Mouse (Mus musculus): ENCODE measurements around the gene Mrps23. TPM values are rescaled to one million over a fixed set of nuclear protein-coding genes. Genes with fewer than 3 reads are reported as not detected.
"Not testable (repeated sequence)": the region's sequence is repeated elsewhere in the genome, so short reads cannot be mapped to it uniquely, and the experiment has no call there.

The Mrps23 gene
- polyA plus RNA-seq, 1 experiment from 2014 or later, result 74.1 TPM

DNA sequence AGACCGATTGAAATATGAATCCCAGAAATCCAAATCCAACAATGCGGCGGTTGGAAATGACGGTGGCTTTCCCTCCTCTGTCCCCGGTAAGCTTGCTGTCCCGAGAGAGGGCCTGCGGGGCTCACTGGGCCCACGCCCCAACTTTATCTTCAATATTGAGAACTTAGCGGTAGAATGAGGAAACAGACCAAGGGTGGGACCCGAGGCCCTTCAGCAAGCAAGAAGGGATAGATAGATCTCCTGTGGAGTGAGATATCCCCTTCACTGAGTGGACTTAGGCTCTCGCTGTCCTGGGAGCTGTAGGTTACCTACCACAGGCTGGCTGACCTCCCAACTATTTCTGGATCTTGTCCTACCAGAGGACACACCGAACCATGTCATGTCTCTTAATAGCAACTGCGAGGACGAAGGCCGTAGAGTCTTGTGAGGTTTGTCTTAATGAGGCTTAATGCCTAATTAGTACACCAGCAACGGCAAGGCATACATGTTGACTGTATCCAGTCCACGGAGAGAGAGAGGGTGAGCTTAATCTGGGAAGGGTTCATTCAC, 19.5 kb upstream of the Mrps23 start:
- H3K9me3 ChIP-seq, result no peaks in the 10 kb centered on the region
- DNase-seq (ENCODE audit: low spot score), result no peak
- H3K4me3 ChIP-seq, result no peak overlapping the region
- H3K27me3 ChIP-seq (ENCODE audit: insufficient read depth, poor library complexity, severe bottlenecking), result peaks cover 17% of the 10 kb centered on the region
- peaks cover 34% of the 10 kb centered on the region for H3K36me3 ChIP-seq
- WGBS, result 92% methylated on average over 17 of the region's 17 CpGs
- peaks cover 72% of the 10 kb centered on the region for H3K4me1 ChIP-seq (replicated peaks)
- no peak overlapping the region for H3K27ac ChIP-seq

DNA sequence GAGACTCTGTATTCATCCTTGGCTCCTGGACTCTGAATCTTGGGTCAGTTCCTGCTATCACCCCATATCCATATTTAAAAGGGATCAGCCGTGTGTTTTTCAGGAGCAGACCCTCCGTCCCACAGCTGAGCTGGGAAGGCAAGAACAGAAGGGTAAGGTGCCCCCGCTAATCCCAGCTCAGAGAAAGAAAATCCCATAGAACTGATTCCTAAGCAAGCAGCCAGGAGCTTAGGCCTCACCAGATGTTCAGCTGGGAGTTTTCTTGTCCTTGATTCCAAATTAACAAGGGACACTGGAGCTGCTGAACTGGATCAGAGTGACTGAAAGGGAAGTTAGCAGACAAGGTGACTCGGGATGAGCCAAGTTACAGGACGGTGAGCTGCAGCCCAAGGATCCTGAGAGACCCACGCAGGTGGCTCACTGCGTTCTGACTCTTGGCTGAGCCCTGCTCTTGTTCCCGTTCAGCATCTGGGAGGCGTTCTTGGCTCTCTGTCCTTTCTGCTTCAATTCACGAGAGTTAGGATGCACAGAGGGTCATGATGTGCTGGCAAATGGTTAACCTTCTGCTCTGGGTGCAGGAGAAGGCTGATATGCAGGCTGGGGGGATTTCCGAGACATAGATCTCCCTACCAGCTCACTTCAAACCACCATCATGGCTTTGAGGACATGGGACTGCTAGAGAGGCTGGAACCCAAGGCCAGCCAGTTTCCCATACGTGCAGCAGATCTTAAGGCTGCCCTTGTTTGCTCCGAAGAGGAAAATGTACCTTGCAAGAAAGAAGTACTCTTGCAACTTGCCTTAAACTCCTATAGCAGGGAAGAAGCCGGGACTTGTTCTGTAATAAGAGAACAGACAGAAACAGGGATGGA, 17.9 kb upstream of the Mrps23 start:
- H3K4me3 ChIP-seq, result no peak overlapping the region
- H3K36me3 ChIP-seq, result peaks cover 42% of the 10 kb centered on the region
- no peak for DNase-seq (ENCODE audit: low spot score)
- peak overlapping the region; percentile 78 for H3K27ac ChIP-seq
- peaks cover 29% of the 10 kb centered on the region for H3K27me3 ChIP-seq (ENCODE audit: insufficient read depth, poor library complexity, severe bottlenecking)
- no peaks in the 10 kb centered on the region for H3K9me3 ChIP-seq
- peaks cover 57% of the 10 kb centered on the region for H3K4me1 ChIP-seq (replicated peaks)
- WGBS, result 79% methylated on average over 14 of the region's 14 CpGs

DNA sequence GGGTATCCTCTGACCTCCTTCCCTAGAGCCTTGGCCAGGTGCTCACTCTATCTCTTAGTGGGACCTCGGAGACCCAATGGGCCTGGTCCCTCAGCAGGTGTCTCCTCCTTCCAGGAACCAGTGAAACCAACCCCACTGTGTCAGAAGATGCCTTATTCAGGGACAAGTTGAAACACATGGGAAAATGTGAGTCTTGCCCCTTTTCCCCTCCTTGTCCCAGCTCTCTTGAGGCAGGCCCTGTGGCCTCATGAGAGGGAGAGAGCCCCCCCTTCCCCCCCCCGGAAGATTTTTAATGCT, 17.3 kb upstream of the Mrps23 start:
- Histone ChIP-seq H3K9me3 (no peaks in the 10 kb centered on the region), H3K4me1 (replicated peaks) (peaks cover 56% of the 10 kb centered on the region), H3K27me3 (ENCODE audit: insufficient read depth, poor library complexity, severe bottlenecking) (peaks cover 35% of the 10 kb centered on the region), H3K4me3 (peak overlapping the region; percentile 35; the same call in 1 of the 2 replicates), H3K27ac (peak overlapping the region; percentile 78), H3K36me3 (peaks cover 47% of the 10 kb centered on the region)
- 43% methylated on average over 2 of the region's 2 CpGs for WGBS
- DNase-seq (ENCODE audit: low spot score), result no peak

DNA sequence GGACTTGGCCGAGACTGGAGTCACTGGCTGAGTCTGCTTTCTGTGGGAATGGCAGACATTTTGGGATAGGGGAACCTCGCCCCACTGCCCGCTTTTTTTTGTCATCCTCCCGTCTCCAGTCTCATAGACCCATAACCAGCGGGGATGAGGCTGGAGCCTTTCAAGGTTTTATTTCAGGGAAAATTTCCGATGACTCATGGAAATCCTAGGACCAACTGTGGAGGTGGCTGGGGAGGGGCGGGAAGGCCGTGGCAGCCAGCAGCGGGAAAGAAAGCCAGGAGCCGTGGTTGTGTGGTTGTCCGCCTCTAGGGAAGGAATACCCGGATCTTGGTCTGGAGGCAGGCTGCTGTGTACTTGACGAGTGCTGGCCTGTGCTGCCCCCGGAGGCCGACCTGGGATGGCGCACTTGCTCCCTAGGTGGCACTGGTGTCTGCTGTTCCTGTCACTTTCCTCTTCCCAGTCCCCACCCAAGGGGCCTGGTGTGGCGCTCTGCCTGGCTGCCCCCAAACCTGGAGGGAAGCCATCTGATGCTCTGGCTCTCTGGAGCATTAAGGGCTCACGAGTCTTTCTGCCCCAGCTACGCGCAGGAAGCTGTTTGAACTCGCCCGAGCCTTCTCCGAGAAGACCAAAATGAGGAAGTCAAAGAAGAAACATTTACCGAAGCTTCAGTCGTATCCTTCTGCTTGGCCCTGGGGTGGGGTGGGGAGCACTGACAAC, 16.6 kb upstream of the Mrps23 start:
- H3K4me1 ChIP-seq (replicated peaks), result peaks cover 56% of the 10 kb centered on the region
- H3K36me3 ChIP-seq, result peaks cover 43% of the 10 kb centered on the region
- 14% methylated on average over 25 of the region's 25 CpGs for WGBS

DNA sequence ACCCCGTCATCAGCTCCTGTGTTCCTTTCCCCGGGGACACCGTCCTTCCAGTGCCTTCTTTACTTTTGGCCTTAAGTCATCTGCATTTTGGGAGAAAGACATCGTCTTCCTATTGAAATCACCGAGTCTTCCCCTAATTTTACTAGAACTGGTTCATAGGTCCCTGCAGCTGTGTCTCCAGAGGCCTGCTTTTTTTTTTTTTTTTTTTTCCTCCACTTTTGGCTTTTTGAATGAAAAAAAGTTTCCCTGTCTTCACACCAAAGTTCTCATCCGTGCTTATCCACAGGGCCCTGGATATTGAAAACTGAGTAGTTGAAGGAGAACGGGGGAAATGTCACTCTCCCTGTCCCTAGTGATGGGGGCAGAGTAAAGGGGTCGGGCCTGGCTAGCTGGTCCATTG, 16.0 kb upstream of the Mrps23 start:
- Histone ChIP-seq H3K27ac (peak overlapping the region; percentile 78), H3K4me1 (replicated peaks) (peaks cover 56% of the 10 kb centered on the region), H3K27me3 (ENCODE audit: insufficient read depth, poor library complexity, severe bottlenecking) (peaks cover 46% of the 10 kb centered on the region), H3K9me3 (no peaks in the 10 kb centered on the region), H3K36me3 (peaks cover 37% of the 10 kb centered on the region), H3K4me3 (peak overlapping the region; percentile 35; the same call in 1 of the 2 replicates)
- no peak for DNase-seq (ENCODE audit: low spot score)
- WGBS, result 55% methylated on average over 8 of the region's 8 CpGs

More for the DNA sequence above, 16.6 kb upstream of the Mrps23 start:
- Histone ChIP-seq H3K4me3 (peak overlapping the region; percentile 35), H3K27me3 (ENCODE audit: insufficient read depth, poor library complexity, severe bottlenecking) (peaks cover 42% of the 10 kb centered on the region), H3K9me3 (no peaks in the 10 kb centered on the region), H3K27ac (peak overlapping the region; percentile 78)
- DNase-seq (ENCODE audit: low spot score), result peak; percentile 87

DNA sequence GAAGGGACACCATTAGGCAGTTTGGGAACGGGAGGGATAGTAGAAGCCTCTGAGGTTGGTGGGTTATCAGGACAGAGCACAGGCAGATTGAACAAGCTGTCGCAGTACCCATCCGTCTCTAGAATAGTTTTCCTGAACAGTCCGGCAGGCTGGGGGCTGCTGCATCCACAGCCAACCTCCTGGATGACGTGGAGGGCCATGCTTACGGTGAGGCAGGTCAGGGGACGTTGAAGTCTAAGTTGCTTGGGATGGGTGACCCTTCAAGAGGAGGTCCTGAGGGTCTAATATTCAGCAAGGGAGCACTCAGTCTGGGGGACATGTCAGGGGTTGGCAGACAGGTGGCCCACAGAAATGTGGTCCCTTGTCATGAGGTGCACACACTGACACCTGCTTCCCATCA, 15.6 kb upstream of the Mrps23 start:
- H3K27me3 ChIP-seq (ENCODE audit: insufficient read depth, poor library complexity, severe bottlenecking), result peaks cover 49% of the 10 kb centered on the region
- no peak overlapping the region for H3K27ac ChIP-seq

DNA sequence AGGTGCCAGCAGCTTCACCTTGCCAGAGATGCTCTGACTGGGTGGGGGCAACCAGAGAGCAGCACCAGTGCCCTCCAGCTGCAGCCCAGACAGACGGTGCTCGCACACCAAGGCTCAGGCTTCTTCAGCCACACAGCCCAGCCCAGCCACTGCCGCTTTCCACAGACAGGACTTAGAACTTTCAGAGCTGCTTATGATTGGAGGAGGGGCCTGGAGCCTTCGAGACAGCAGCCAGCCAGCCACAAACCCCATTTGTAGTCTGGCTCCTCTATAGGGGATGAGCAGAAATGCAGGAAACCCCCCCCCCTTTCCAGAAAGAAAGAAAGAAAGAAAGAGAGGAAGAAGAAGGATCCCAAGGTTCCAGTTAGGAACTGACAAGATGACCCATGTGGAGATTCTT, 11.6 kb upstream of the Mrps23 start:
- H3K9me3 ChIP-seq, result no peaks in the 10 kb centered on the region
- 16% methylated on average over 4 of the region's 4 CpGs for WGBS
- peaks cover 44% of the 10 kb centered on the region for H3K4me1 ChIP-seq (replicated peaks)
- peaks cover 17% of the 10 kb centered on the region for H3K36me3 ChIP-seq
- H3K4me3 ChIP-seq, result 0 out of 2 replicates have a peak overlapping the region, but pooled peaks have one; percentile 36
- peak; percentile 46 for DNase-seq (ENCODE audit: low spot score)
- H3K27me3 ChIP-seq (ENCODE audit: insufficient read depth, poor library complexity, severe bottlenecking), result peaks cover 68% of the 10 kb centered on the region
- peak overlapping the region; percentile 40; the same call in 1 of the 2 replicates for H3K27ac ChIP-seq

More for the DNA sequence above, 15.6 kb upstream of the Mrps23 start:
- 90% methylated on average over 7 of the region's 7 CpGs for WGBS
- H3K4me3 ChIP-seq, result no peak overlapping the region
- H3K36me3 ChIP-seq, result peaks cover 32% of the 10 kb centered on the region
- DNase-seq (ENCODE audit: low spot score), result no peak
- peaks cover 56% of the 10 kb centered on the region for H3K4me1 ChIP-seq (replicated peaks)
- no peaks in the 10 kb centered on the region for H3K9me3 ChIP-seq

DNA sequence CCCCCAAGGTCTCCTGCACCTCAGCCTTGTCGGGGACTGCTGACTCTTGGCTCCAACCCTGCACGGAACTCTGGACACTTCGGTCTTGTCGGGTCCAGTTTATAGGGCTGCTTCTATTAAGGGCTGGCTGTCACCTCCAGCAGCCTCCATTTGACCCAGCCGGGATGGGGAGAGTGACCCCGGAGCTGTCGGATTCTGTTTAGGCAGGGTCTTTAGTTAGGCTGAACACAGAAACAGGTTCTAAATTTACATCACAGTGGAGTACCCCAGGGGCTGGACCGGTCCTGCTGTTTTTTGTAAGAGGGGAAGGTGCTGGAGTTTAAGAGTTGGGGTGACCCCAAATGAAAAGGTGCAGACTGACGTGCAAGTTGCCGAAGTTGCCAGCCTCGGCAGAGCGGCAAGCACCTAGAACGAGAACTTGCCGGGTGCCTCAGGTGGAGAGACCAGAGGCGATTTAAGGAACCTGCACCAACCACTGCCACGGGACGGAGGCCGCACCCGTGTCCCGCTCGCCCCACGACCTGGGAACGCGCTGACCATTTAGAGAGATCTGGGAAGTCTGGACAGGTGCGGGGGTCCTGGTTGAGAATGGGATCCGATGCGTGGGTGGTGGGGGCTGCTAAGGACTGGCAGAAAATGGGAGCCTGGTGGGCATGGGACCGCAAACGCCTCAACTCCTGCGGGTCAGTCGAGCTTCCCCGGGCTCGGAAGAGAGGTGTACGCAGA, 10.9 kb upstream of the Mrps23 start:
- Histone ChIP-seq H3K9me3 (no peaks in the 10 kb centered on the region), H3K27me3 (ENCODE audit: insufficient read depth, poor library complexity, severe bottlenecking) (peaks cover 68% of the 10 kb centered on the region), H3K27ac (peak overlapping the region; percentile 19), H3K4me1 (replicated peaks) (peaks cover 40% of the 10 kb centered on the region), H3K36me3 (peaks cover 17% of the 10 kb centered on the region), H3K4me3 (peak overlapping the region; percentile 36)
- DNase-seq (ENCODE audit: low spot score), result no peak
- 2% methylated on average over 34 of the region's 34 CpGs for WGBS

DNA sequence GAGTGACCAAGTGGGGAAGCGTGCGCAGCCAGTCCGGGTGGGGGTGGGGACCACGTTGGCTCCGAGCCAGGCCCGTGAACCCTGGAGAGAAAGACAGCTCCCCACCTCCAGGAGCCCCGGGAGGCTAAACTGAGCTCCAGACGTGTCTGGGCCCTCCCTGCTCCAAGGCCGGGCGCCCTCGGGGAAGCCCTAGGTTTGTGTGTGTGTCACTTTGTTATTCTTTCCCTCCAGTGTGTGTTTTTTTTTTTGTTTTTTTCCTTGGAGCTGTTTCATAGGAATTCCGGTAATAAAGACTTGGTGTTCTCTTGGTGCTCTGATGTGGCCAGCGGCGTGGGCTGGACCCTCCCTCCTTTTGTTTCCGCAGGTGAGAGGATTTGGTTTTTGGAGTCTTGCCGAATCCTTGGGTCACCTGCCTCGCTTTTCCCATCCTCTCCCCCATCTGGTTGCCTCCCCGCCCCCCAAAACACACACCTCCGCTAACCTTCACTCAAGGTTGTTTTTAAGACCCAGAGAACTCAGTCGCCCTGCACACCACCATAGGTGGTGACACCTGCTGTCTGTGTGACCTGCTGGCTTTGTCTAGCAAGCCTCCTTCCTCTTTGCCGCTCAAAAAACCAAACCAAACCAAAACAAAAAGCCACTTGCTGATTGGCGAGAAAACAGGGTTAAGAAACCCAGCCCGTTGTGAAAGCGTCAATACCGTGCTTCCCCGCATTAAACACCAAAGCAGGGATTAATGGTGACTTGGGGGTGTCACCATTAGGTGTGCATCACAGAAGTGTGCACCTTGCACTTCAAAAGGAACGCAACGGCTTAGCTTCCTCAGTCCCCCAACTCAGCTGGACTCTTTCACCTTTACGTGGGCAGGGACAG, 10.1 kb upstream of the Mrps23 start:
- peak overlapping the region; percentile 19 for H3K27ac ChIP-seq
- peaks cover 44% of the 10 kb centered on the region for H3K4me1 ChIP-seq (replicated peaks)
- peaks cover 17% of the 10 kb centered on the region for H3K36me3 ChIP-seq
- 8% methylated on average over 29 of the region's 29 CpGs for WGBS
- H3K27me3 ChIP-seq (ENCODE audit: insufficient read depth, poor library complexity, severe bottlenecking), result peaks cover 62% of the 10 kb centered on the region
- H3K9me3 ChIP-seq, result no peaks in the 10 kb centered on the region
- no peak for DNase-seq (ENCODE audit: low spot score)
- peak overlapping the region; percentile 36 for H3K4me3 ChIP-seq

DNA sequence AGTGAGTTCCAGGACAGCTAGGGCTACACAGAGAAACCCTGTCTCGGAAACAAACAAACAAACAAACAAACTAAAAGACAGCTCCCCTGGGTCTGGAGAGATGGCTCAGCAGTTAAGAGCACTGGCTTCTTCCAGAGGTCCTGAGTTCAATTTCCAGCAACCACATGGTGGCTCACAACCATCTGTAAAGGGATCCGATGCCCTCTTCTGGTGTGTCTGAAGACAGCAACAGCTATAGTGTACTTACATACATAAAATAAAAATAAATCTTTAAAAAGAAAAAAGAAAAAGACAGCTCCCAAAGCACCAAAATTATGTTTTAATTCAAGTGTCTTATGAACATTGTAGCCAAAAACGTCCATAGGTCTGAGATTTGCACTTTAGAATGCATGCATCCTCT, 8.5 kb upstream of the Mrps23 start:
- H3K27ac ChIP-seq, H3K4me3 ChIP-seq: not testable (repeated sequence)
- WGBS, result 84% methylated on average over 3 of the region's 3 CpGs

DNA sequence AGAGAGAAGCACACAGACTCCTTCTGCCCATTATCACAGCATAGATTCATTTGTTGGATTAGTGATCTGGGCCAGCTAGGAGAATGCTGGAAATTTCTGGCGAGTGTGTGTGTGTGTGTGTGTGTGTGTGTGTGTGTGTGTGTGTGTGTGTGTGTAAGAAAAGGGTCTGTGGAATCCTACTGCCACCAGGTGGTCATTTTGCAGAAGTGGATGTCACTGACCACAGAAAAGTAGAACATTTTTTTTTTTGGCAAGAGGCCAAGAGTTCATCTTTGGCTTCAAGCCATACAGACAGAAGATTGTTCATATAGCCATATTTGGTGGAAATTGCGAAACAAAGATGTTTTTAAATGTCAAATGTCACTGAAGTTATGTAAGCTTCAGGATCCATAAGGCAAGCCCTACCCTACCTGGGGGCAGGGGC, 7.0 kb upstream of the Mrps23 start:
- H3K4me1 ChIP-seq (replicated peaks), result peaks cover 44% of the 10 kb centered on the region
- WGBS, result 8% methylated on average over 2 of the region's 2 CpGs
- no peaks in the 10 kb centered on the region for H3K9me3 ChIP-seq
- no peaks in the 10 kb centered on the region for H3K36me3 ChIP-seq
- no peak overlapping the region for H3K27ac ChIP-seq
- H3K27me3 ChIP-seq (ENCODE audit: insufficient read depth, poor library complexity, severe bottlenecking), result peaks cover 46% of the 10 kb centered on the region
- H3K4me3 ChIP-seq, result no peak overlapping the region
- peak; percentile 66 for DNase-seq (ENCODE audit: low spot score)

More for the DNA sequence above, 8.5 kb upstream of the Mrps23 start:
- not testable (repeated sequence) for DNase-seq (ENCODE audit: low spot score); H3K9me3 ChIP-seq
- Histone ChIP-seq H3K4me1 (replicated peaks) (peaks cover 43% of the 10 kb centered on the region), H3K27me3 (ENCODE audit: insufficient read depth, poor library complexity, severe bottlenecking) (peaks cover 61% of the 10 kb centered on the region), H3K36me3 (peaks cover 11% of the 10 kb centered on the region; the same call in 1 of the 2 replicates)

DNA sequence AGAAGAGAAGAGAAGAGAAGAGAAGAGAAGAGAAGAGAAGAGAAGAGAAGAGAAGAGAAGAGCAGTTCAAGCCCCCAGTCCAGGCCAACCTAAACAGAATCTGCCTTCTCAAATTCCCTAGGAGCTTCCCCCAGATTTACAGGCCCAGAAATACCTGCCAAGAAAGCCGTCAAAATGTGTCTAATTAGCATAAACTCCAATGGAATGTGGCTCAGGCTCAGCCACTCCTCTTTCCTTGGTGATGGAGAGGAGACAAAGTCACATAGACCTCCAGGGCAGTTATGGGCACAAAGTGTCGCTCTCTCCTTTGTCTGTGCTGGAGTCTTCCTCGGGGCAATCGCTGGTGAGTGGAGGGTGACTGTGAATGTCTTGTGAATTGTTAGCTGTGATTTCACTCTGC, 6.0 kb upstream of the Mrps23 start:
- H3K27me3 ChIP-seq (ENCODE audit: insufficient read depth, poor library complexity, severe bottlenecking), result peaks cover 36% of the 10 kb centered on the region
- DNase-seq (ENCODE audit: low spot score), result no peak
- no peak overlapping the region for H3K4me3 ChIP-seq
- H3K27ac ChIP-seq, result no peak overlapping the region
- H3K36me3 ChIP-seq, result no peaks in the 10 kb centered on the region
- peaks cover 44% of the 10 kb centered on the region for H3K4me1 ChIP-seq (replicated peaks)
- no peaks in the 10 kb centered on the region for H3K9me3 ChIP-seq
- 28% methylated on average over 4 of the region's 4 CpGs for WGBS

All from hindbrain, embryonic 10.5 days (tissue).